Mouse (Mus musculus) layer of hippocampus, adult 11-12 months (tissue): ENCODE data around the gene Mgll.
A peak's percentile ranks its signal among the peaks of the same experiment; 100 is the strongest.

ENCODE experiments used
- DNase-seq: peaks from one replicate; pipeline ENCODE4 v3.0.0; 2022; ENCODE audit warnings: low spot score

The Mgll gene

DNA sequence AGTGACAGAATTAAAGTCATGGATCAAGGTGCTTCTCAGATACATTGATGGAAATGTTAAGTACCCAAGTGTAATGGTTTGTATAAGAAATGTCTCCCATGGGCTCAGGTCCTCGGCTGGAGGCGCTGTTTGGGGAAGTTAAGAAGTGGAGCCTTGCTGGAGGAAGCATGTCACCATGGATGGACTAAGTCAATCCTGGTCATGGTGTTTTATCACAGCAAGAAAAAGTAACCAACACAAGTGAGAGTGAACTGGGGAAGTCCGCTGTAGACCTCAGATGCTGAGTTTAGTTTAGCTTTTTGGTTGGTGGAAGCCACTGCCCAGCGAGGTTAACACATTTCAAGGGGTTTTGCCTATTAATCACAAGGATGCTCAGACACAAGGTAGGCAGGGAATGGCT, 105.4 kb downstream of the Mgll start:
- no peak for DNase-seq

DNA sequence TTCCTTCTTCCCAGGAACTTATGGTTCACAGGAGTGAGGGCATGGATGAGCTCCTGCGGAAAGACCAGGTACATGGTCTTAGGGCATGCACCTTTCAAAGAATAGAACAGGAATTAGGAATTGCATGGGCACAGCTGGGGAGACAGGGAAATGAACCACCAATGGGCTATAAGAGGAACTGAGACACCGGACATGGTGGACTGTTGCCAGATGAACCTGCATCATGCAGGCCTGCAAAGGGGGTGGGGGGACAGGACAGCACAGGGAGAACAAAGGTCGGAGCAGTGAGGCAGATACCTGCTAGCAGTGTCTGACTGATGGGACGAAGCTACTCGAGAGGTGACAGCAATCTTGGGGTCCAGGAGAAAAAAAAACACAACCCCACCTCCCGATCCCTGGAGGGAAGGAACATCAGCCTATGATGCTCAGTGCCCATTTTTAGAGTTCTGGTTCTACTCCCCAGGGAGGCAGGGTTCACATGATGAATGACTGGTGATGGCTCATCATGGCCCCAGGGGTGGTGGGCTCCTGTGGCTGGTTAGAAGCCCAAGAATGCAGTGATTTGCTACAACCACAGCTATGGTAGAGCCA, 106.0 kb downstream of the Mgll start:
- DNase-seq: no peak

DNA sequence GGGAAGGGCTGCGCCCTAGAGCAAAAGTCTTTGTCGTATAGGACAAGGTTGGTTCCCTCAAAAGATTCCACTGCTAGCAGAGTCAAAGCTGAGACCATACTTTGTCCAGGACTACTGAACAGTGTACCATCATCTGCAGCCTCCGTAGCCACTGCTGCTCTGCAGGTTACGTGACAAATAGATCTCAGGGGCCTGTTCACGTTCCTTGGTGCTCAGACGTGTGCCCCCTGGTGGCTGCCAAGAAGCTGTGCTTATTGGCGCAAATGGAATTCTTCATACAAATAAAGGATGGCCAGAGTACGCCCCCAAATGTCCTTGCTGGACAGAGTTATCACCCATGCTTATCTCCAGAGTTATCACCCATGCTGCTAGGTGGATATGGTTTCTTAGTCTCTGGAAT, 107.2 kb downstream of the Mgll start:
- DNase-seq: peak; percentile 50

DNA sequence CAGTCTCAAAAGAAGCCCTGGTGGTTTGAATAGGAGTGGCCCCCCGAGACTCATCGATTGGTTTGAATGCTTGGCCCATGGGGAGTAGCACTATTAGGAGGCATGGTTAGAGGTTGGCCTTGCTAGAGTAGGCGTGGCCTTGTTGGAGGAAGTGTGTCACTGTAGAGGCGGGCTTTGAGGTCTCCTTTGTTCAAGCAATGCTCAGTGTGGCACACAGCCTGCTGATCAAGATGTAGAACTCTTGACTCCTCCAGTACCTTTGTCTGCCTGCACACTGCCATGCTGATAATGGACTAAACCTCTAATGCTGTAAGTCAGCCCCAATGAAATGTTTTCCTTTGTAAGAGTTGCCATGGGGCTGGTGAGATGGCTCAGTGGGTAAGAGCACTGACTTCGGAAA, 108.5 kb downstream of the Mgll start:
- no peak for DNase-seq

DNA sequence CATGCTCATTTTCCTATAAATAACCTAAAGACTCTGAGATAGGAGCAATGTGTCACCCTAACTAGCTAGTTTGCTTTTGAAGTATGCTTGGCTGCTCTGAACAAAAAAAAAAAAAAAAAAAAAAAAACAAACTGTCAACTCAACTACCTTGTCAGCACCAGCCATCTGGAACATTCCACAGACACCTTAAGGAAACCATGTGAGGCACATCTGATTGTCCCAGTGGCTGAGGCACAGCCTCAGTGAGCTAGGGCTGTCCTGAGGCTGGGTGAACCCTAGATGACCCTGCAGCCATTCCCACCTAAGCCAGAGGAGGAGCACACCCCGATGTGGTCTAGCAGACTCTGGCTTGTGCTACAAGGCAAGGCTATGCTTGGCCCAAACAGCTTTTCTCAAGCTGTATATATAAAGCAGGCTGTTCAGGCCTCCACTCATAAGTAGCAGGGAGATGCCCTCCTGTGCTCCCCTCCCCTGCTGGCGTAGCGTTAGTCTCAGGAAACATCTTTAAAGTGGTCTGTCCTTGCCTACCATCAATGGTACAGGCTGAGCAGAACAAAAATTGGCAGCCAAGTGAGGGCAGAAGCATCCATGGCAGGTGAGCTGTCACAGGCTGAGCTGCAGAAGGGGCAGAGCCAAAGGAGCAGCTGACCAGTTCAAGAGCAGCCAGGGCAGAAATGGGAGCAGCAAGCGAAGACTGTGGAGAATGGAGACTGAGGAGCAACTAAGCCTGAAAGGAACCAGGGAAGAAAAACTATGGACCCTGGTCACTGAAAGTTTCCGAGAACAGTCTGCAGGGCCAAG, 109.3 kb downstream of the Mgll start:
- no peak for DNase-seq

DNA sequence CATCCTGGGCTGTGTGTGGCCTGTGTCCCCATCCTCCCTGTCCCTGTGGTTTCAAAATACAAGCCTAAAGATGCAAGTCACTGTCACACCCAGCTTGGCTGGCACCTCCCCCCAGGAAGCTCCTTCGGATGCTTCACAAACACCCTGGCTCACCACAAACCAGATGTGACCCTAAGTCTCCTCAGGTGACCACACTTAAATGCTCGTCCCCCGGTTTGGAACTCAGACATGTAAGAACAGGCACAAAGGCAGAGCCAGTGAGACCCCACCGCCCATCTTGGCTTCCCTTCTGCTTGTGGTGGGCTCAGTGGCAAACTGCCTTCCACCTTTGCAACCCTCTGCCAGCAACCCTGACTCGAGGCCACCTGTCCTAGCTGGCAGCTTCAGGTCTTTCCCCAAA, 110.8 kb downstream of the Mgll start:
- DNase-seq: no peak

DNA sequence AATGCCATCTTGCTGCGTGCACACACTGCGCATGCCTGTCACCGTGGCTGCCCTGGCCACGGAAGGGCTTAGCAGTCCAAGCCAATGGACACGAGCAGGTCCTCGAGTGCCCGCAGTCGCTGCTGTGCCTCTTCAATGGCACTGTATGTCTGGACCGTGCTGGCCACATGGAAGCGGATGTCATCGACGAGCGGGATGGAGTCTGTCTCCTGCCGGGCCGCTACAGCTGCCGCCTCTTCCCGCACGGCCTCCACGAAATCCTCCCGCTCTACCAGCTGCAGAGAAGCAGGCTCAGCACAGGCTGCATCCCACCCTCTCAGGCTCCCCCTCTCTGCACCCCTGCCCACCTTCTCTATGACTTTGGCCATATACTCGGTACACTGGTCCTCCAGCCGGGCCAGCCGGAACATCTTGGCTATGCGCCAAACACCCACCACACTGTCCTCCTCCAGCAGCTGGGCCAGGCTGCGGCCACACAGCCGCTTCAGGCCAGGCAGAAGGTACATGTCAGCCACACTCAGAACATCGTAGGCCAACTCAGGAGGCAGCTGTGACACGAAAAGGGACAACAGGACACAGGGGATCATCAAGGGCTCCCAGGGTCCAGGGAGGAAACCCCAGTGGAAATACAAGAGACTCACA, 112.1 kb downstream of the Mgll start:
- DNase-seq: no peak

DNA sequence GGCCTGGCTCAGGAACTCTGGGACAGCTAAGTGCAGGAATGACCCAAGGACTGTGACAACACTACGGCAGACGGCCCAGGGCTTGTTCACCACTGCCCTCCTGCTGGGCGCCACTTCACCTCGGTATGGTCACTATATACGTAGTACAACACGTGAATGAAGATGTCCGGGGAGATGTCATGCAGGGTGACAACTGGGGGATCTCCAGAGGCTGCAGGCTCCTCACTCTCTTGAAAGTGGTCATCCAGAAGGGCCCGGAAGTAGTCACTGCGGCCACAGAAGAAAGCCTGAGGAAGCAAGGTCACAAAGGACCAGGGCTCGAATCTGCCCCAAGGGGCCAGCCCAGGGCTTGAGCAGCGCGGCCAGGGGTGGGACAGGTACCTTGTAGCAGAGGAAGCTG, 113.8 kb downstream of the Mgll start:
- no peak for DNase-seq

DNA sequence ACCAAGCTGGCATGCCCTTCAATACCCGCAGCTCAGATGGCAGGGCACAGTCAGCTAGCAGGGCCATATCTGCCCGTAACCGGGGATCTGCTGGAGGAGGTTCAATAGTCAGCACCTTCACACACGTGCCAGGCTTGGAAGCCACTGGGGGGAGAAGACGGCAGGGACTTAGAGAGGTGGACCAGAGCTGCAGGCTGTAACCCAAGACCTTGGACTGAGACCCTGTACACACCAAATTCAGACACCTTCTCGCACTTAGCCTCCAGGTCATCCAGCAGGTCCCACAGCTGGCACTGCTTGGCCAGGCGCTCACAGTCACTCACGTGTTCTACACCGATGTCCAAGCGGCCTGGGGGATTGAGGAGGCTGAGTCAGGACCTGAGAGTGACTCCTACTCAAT, 114.4 kb downstream of the Mgll start:
- no peak for DNase-seq

DNA sequence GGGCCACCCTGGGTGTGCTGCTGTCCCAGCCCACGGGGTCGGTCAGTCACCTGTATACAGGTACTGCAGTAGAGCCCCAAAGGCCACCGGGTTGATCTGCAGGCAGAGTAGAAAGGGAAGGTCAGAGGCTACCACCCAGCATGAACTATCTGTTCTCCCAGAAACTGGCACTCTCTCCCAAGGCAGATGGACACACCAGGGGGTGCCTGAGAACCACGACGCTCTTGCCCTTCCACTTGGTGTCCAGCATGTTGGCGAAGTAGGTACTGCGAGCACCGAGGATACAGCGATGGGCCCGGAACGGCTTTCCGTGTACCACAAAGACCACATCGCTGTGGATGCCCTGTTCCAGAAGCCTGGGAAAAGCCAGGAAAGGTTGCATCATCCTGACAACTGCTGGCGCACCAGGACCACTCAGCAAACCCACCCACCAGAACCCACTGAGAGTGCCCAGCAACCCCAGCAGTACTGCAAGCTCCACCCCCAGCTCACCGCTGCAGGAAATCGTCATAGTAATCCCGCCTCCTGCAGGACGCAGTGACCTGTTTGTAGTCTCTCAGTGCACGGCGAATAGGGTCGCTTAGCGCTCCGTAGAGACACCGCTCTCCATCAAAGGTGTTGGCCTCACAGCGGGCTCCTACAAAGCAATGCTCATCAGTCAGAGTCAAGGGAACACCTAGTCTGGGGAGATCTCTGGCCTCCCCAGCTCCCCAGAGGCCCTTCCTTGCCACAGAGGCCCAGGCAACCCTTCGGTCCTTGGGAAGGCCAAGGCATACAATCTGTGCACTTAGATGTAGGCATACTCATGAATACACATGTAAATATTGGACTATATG, 115.1 kb downstream of the Mgll start:
- DNase-seq: no peak

DNA sequence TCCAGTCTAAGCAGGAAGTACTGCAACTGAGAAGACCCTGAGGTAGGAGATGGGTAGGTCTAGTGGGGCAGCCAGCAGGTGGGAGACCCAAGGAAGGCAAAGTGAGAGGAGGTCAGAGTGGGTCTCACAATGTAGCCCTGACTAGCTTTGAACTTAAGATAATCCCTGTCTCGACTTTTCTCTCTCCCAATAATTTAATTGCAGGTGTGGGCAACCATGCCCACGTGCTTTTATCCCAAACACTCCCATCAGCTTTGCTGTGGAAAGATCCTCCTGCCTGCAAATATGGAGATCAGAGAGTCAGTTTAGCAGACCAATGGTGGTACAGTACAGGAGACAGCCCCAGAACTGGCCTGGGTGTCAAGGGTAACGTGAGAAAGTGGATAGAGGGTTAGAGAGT, 116.0 kb downstream of the Mgll start:
- no peak for DNase-seq

DNA sequence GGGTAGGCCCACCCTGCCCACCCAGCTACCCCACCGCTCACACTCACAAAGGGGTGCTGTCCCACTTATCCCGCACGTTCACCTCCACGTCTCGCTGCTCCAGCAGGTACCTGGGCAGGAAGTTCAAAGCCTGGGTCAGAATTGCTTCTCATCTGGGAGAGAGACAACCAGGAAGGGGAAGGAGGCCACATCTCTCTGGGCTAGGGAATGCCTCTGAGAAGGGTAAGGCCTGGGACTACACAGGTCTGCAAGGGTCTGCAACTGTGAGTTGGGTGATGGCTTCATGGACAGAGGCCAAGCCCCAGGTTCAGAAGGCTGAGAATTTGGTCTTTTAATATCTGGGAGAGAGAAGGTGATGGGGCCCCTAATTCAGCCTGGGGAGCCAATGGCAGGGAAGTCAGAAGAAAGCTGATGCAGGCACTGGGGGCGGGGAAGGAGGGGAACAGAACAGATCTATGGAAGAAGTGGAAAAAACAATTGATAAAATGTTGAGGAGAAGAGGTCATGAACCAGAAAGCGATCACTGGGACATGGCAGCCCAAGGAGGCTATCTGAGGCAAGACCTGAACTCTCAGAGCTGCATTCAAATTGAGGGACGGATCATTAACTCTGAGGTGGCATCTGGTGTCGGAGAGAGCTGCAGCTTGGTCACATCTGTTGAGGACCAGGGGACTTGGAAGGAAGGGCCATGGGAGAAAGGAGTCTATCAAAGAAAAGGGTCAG, 116.7 kb downstream of the Mgll start:
- no peak for DNase-seq

DNA sequence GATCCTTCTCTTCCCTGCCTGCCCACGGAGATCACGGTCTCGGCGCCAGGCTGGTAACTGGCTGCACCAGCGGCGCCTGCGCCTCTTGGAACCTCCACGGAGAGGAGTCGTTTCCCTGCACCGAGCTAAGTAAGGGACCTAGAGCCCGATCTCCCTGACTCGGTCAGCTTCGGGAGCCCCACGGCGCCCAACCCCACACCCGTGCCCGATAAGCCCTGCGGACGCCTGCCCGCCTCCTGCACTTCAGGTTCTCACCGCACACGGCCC, 117.2 kb downstream of the Mgll start:
- no peak for DNase-seq

DNA sequence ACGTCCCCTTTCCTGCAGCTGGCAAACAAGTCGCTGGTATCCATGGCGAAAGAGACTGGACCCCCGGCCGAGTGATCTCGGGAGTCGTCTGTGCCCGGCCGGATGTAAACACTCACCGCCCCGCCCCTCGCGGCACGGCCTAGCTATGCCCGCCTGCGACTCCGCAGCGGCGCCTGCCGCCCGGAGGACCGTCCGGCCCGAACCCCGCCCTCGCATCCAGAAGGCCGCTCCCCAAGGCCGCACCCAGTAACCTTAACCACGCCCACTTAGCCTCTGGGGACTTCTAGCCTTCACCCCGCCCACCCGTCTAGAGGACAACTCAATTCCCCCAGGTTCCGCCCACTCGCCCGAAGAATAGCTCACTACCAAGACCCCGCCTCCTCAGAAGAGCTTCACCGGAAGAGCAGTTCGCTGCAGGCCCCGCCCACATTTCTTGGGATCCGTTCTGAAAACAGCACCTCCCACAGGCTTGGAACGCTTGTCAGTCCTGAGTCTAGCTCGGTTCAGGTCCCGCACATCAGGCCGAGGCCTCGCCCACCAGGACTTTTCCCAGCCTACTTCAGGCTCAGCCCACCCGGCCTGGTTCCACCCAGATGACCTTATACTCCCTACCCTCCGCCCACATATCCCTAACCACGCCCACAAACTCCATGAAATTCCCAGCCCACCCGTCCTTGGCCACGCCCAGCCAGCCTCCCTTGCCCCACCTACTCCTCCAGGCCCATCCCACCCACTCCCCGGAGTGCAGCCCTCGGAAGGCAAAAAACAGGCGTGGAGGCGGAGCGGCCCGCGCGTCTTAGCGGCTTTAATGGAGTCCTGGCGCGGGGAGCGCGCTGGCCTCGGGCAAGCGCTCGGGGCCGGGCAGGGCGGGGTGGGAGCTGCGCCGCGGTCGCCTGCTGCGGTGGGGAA, 117.8 kb downstream of the Mgll start, which contains the start of gene Abtb1:
Gene Abtb1 (minus strand): TSS at position 204 of the 909 bp plus-strand sequence.
- peak; percentile 99 for DNase-seq

DNA sequence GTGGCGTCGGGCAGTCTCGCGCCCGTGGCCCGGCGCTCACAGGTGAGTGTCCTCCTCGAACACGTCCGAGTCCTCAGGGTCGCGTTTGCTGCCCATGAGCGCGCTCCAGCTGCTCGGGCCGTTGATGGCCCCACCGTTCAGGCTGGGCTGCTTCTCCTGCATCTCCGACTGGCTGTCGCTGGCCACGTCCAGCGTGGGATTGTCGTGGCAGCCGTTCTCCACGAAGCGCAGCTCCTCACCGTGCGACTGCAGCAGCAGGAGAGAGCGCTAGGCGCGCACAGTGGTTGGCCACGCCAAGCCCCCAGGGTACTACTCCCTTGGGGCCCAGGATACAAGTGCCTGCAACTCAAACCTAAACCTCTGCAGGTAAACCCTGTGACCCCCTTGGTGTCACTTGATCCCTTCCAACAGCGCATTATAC, 118.5 kb downstream of the Mgll start:
- no peak for DNase-seq

DNA sequence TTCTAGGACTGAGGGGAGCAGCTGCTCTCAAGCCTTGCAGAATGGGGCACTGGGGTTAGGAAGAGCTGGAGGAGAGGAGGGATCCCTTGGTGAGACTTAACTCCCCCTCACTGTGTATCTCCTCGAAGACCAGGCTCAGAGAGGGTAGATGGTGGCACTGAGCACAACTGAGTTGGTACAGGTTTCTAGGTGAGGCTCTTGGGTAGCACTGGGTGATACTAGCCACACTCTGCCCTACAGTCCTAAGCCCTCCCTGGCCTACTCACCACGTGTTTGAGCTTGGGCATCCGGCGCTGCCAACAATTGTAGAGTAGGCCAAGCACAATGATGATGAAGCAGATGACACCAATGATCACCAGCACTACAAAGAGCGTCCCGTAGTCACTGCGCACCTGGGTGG, 119.0 kb downstream of the Mgll start:
- DNase-seq: no peak

DNA sequence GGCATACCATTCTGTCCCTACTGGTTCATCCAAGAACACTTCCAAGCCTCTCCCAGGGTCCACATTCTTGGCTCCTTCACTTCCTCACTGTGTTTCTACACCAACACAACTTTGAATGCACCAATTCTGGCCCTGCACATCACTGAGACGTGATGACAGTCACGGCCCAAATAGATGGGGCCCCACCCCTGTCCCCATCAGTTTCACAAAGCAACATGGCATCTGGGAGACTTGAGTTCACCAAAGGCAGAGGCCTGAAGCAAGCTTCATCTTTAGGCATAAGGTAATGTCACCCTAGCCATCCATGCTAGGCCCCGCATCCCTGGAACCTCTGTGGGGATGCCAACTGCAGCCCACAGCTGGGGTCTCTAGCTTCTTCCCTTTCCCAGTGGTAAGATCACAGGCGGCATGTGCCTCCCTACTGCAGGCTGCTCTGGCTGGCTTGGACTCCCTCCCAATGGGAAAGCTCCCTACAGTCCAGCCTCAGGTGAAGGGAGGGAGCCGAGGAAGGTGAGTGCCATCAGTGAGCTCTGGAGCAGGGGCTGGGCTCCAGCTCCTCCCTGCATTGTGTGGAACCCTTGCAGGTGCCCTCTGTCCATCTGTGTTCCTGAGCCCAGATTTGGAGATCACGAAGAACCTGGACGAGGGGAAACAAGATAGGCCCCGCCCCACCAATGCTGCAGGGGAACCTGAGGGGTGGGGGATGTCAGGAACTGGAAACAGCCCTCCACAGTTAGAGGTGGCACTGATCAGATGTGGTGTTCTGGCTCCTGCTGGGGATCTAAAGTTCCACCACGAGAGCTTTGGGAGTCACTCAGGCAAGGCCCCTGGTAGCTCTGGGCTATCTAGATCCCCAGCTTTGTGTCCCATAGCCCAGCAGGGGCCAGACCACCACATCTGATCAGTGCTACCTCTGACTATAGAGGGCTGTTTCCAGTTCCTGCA, 119.8 kb downstream of the Mgll start:
- DNase-seq: no peak

DNA sequence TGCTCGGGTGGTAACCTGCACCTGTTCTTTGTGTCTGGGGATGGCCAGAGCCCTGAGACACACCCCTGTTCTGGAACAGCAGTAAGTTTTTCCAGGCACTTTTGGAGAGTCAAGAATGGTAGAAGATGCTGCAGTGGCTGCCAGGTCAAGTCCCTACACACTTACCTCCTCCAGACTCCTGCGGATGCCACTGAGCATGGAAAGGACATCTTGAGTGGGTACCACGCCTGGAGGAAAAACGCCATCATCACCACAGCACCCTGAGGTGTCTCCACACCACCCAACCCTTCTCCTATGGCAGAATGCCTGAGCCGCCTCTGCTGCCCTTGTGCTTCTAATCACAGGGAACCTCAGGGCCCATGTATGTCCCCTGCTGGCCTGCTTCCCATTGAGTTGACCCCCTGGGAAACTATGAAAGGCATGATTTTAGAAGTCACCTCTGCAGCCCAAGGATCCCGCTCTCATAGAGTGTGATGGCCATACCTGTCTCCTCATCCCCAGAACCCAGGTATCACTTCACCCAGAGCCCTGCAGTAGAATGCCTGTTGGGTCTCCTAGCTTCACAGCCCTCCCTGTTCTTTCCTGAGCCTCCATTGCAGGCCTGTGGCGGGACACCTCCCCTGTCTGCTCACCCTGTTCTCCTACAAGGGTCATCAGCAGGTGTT, 120.8 kb downstream of the Mgll start:
- DNase-seq: no peak

DNA sequence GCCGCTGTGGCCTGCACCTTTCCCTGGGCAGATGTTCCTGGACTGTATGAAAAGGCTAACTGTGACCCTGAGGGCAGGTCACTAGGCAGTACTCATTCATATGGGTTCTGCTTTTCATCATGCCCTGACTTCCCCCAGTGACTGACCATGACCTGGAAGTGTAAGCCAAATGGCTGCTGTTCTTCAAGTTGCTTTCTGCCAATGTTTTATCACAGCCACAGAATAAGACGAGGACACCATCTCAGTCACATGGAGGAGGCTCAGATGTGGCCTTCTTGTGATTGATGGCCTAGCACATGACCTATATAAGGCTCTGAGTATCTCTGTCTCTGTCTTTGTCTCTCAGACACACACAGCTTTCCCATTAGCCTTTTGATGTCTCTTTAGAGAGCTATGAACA, 123.4 kb downstream of the Mgll start:
- DNase-seq: no peak
